Mouse (Mus musculus) thymus, adult 18-20 months (tissue): ENCODE data around the gene Lsm8.
"Not testable (repeated sequence)": the region's sequence is repeated elsewhere in the genome, so short reads cannot be mapped to it uniquely, and the experiment has no call there.

Source experiments
- DNase-seq, 2 experiments: peaks; one replicate each; pipeline ENCODE4 v3.0.0; 2022; ENCODE audit warnings: mixed read lengths in 2 of 2

The Lsm8 gene

DNA sequence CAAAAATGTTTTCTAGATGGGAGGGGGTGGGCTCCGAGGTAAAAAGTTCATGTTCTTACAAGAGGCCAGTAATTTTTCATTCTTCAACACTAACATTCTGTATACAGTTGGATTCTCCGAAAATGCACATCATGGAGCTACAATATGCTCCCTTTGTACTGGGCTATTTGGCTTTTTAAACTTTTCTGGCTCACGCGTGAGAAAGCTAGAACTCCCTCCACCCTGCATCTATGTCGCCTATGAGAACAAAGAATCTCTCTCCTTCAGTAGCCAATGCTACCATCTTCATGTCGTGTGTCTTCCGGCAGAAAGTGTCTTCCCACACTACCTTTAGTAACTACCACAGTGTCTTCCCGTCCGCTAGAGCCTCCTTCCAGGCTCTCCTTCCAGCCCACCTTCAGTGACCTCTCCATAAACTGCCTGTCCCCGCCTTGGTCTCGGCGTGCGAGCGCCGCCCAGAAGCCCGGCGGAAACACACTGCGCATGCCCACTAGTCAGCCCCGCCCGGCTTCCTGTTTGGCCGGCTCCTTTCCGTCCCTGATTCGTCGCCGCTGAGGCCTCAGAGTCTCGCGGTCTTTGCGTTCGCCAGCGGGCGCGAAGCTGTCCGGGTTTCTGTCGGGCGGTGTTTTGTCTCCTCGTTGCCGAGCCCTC lies at the start of gene Lsm8:
Gene Lsm8, plus strand, starts transcription at position 529 of the 651 bp plus-strand sequence.
- DNase-seq: peak; percentile 93 to 95

DNA sequence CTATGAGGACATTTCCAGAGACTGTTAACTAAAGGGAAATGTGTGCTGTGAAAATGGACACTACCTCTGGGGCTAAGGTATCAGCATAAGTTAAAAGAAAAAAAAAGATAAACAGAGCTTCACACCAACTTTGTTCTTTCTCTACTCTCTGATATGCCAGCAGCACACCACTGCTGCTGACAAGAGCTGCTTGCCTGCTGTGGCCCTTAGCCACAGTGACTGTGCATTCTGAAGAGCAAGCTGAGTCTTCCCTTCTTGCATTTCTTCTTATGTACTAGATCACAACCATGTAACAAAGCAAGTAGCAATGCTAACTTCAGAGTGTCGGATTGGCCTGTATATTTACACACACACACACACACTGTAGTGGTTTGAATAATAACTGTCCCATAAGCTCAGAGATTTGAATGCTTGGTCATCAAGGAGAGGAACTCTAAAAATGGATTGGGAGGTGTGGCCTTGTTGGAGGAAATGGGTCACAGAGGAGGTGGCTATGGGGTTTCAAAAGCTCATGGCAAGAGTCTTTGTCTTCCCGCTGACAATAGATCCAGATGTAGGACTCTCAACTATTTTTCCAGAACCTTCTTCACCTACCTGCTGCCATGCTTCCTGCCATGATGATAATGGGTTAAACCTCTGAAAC lies 47.4 kb upstream of the Lsm8 start:
- DNase-seq: no peak

DNA sequence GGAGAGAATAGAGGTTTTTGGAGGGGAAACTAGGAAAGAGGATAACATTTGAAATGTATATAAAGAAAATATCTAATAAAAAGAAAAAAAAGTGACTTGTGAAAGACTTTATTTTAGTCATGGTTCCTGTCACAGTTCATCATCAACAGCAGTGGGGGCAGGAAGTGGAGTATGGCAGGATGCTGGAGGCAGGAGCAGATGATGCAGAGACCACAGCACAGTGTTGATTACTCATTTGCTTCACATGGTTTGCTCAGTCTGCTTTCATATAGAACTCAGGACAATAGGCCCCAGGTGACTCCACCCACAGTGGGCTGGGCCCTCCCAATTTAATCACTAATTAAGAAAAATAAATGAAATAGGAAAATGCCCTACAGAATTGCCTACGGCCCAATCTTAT lies 35.8 kb upstream of the Lsm8 start:
- DNase-seq: no peak

DNA sequence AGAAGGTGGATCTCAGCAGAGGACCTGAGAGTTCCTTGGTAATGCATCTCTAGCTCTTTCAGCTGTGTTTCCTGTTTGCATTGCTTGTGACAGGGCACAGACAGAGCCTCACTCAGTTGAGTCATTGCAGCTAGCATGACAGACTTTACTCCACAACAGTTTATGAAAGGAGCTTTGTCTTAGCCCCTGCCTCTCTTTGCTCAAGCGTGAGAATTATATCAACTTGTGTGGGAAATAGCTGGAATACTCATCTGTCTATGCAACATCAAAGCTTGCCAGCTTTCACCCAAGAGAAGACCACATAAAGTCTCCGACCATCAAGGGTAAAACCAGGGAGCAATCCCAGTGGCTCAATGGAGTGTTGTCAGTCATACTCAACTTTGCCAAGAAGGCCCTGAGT lies 32.8 kb upstream of the Lsm8 start:
- DNase-seq: no peak

DNA sequence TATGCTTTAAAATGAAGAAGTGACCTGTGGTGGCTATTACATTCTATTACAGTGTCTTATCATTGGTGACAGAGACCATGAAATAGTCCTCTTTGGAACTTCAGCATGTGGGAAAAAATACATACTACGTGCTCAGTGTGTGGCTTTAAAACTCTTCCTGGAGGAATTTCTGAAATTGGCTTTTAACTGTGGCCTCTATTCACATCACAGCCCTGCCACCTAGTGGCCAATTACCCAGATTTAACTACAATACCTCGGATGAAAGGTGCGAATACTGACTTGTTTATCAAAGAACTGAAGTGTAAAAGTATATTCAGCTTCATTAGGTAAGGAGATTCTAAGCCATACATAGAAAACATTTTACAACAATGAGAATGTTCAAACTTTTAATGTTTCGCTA lies 29.0 kb upstream of the Lsm8 start:
- no peak for DNase-seq

DNA sequence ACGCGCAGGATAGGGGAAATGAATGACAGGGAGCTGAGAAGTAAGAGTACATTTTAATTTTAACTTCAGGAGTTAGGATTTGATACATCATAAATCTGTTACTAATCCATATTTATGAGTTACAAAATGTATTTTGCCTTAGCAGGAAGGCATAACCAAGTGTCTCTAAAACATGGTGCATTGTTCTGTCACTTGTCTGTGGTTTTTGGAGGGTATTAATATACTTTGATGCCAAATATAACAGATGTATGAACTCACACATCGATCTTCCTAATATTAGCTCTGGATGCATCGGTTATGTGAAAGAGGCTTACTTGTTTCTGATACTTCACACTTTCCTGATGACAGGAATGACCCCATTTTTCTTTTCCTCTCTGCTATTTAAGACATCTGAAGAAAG lies 28.1 kb upstream of the Lsm8 start:
- DNase-seq: no peak

DNA sequence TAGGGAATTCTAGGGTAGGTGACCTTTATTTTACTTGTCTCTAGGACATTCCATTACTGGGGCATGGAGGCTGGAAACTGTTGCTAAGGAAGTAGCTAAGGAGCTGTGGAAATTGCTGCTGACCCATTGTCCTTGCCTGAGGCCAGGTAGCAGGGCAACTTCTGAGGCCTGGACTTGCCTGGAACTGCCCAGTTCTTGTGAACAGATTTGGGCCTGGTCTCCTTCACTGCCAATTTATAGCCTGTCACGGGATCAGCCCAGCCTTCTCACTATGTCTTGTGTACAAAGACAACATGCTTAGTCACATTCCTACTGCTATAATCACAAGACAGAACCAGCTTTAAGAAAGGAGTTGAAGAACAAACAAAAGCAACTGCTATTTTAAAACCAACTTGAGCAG lies 25.6 kb upstream of the Lsm8 start:
- DNase-seq: no peak

DNA sequence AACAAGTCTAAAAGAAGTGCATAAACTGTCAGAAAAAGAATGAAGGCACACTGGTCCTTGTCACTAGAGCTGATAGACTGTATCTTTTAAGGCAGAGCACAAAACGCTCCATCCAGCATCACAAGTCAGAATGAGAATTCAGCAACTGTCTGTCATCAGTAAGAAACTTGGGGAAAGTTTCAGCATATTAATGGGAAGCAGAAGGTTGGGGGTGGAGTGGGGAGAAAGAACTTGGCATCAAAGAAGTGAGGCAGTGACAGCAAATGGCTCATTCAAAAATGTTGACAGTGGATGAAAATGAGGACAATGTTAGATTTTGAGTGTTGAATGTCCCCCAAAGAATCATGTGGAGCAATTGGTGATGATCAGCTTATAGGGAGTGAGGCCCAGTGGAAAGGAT lies 15.4 kb upstream of the Lsm8 start:
- no peak for DNase-seq

DNA sequence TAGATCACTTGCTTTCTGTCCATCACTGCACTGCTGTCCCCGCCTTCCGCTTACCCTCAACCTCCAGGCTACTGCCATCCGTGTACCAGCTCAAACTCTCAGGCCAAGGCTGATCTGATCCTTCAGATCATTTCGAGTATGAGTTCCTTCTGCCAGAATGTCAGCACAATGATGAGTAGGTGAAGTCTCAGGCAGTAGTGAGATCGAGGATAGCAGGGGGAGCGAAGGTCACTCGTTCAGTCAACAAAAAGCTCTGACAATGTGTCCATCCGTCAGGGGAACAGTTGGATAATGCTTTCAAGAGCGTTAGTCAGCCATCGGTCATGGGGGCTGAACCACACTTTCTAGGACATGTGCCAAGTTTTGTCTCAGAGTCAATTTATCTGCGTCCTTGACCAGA lies 3.9 kb upstream of the Lsm8 start:
- not testable (repeated sequence) for DNase-seq

DNA sequence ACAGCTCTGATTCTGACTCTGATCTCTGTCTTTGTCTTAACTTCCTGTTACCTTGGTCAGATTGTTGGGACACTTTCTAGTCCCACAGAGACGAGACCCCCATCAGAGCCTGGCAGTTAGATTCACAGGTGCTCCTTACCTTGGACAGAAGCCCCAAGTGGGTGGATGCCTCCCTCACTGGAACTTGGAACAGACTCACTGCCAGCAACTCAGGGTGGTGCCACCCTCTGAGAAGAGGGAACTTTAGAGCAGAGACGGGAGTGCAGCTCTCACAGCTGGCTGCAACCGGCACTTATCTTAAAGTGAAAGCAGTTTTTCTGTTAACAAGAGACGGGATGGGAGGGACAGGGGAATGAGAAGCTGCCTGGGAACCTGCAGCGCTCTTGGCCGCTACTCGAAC lies 2.8 kb upstream of the Lsm8 start:
- DNase-seq: not testable (repeated sequence)

DNA sequence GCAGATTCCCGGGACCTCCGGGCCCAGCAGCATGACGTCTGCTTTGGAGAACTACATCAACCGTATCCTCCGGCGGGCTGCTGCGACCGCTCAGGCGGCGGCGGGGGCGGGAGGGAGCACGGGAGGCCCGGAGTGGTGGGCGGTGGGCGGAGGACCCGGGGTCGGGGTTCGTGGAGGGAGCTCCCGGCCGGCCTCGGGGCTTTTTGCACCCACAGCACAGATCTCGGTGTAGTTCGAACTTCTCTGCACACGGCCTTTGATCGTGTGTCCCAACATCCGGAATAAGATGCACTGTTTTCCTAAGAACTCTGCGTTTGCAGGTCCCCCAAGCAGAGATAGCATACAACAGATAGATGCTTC lies 303 bp downstream of the Lsm8 start:
- no peak for DNase-seq

DNA sequence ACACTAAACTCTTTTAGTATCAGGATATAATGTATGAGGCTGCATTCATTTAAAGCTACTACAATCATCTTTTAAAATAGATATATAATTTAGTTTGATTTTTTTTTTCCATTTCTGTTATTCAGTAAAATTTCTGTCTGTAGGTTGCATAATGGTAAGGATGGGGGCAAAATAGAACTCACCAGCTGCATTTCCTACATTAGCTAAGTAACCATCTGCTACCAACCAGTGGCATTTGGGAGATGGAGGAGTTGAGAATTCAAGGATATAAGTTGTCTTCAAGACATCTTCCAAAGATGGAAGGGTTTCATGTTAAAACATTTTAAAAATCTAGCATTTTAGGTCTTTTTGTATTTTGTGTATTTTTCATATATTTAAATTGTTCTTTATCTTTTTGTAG lies 6.9 kb downstream of the Lsm8 start:
- DNase-seq: no peak

DNA sequence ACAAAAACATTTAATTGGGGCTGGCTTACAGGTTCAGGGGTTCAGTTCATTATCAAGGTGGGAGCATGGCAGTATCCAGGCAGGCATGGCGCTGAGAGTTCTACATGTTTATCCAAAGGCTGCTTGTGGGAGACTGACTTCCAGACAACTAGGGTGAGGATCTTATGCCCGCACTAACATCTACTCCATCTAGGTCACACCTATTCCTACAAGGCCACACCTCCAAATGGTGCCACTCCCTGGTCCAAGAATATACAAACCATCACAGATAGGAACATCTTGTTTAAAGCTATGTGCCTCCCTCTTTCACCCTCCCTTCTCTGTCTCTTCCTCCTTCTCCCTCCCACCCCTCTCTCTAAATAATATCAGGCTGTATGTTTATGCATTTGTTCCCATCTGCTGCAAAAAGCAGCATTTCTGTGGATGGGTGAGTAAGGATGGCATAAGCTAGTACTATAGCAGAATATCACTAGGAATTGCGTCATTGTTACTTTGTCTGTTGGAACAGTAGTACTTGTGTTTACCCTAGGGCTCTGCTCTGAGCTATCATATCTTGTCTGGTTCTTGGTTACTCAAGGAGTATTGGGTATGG lies 8.2 kb downstream of the Lsm8 start:
- no peak for DNase-seq

DNA sequence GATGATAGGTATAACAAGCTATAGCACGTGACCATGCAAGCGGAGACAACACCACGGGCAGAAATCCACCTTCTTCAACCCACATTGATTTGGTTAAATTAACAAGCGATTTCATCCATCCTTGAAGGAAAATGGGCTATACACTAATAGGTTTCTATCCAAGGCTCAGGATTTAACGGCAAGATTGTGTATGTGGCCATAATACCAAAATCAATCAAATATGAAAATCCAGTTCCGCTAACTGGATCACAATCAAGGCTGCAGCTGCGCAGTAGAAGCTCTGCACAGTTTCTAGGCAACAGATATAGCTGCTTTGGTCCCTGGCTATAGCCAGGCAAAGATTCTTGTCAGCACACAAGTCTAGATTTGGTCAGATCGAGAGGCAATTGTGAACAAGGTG lies 17.6 kb downstream of the Lsm8 start, which contains the start of gene Ankrd7:
Gene Ankrd7, plus strand, starts transcription at position 301 of the 400 bp plus-strand sequence.
- no peak for DNase-seq

DNA sequence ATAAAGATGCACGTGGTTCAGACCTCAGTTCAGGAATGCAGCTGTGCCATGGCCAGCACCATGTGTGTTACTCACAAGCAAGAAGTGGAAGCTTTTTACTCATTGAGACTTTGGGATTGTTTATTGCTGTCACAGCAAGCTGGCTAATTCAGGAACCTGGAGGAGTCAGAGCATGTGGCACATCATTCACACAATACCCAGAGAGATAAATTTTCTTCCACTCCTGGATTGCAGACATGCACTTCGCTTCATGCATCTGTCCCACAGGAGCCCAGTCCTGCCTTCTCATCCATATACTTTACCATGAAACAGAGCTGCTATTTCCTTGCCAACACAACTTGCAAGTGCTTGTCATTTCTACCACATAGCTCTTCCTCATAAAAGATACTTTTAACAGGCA lies 40.7 kb downstream of the Lsm8 start:
- DNase-seq: no peak

DNA sequence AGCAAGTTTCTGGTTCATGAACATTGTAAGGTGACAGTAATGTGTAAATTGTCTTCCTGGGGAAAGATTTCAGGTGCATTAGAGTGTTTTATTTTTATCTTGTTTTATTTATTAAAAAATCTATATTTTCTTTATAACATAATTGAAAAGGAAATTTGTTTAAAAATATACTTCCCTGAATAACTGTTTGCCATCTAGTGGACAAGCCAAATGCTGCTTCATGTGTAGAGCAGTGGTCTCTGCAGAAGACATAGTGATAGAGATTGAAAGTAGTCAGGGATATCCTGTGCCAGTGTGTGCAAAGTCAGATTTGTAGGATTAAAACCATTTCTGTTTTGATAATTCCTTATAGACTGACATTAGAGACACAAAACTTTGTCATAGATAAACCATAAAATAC lies 45.8 kb downstream of the Lsm8 start:
- no peak for DNase-seq
